Mouse (Mus musculus) thymus, adult 2 months (tissue): Measurements from ENCODE around the gene Poll.

ENCODE experiments used
- CTCF ChIP-seq: fragments of 200-500 bp; IDR thresholded peaks from 2 replicates; pipeline ENCODE4 v1.5.1; 2012; ENCODE audit warnings: mild to moderate bottlenecking, control low read depth, low read length, moderate library complexity, borderline replicate concordance; ENCODE audit not compliant: control insufficient read depth, poor library complexity, insufficient read depth; ENCODE audit errors: extremely low read depth
- POLR2A ChIP-seq: fragments of 200-500 bp; IDR thresholded peaks from 2 replicates; pipeline ENCODE4 v1.6.1; 2012; ENCODE audit warnings: mild to moderate bottlenecking, low read length, control low read depth, moderate library complexity; ENCODE audit not compliant: control insufficient read depth, poor library complexity, insufficient read depth; ENCODE audit errors: extremely low read depth

- TF ChIP-seq CTCF (no peak), POLR2A (no peak)
Observed at GRCm38 (mm10) chr19:45573033-45573432, 12.7 kb upstream of the Poll start.
